Mouse (Mus musculus): ENCODE measurements around the gene Lefty1. TPM values are rescaled to one million over a fixed set of nuclear protein-coding genes. Genes with fewer than 3 reads are reported as not detected.

Lefty1 gene
- total and polyA plus RNA-seq, 2 experiments from 2014 or later: 0.29 TPM; not detected in 1

DNA sequence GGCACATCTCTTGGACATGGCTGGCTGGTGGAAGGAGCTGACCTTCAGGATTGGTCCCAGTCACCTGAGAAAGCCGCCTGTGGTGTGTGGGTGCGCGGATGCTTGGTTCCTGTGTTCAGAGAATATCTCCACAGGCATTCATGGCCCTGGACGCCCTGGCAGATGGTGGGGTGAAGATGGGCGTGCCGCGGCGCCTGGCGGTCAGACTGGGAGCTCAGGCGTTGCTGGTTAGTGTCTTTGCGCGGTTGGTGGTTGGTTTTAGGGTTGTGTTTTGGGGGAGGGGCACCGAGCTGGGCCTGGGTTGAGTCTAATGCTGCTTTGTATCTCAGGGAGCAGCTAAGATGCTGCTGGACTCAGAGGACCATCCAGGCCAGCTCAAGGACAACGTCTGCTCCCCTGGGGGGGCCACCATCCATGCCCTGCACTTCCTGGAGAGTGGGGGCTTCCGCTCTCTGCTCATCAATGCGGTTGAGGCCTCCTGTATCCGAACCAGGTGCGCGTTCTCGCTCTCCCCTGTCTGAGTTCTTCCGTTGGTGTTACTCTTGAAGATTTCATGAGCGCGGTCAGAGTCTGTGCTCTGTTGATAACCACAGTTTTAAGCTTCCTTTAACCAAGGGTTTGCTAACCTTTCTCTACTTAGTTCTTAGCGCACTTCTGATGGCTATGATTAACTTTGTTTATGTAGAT, 28.2 kb upstream of the Lefty1 start:
- no peak for TF ChIP-seq CTCF (IDR thresholded peaks at IDR 0.05; ENCODE audit: low read depth)
- H3K9ac ChIP-seq (replicated peaks; ENCODE audit: low read length): no peak overlapping the region
- no peaks in the 10 kb centered on the region for H3K9me3 ChIP-seq (ENCODE audit: low read length)
- no peaks in the 10 kb centered on the region for H3K27me3 ChIP-seq (ENCODE audit: insufficient read depth, low read length)
- H3K27ac ChIP-seq: no peak overlapping the region
- H3K4me3 ChIP-seq (ENCODE audit: low read length): no peak overlapping the region
- WGBS: 94% methylated on average over 24 of the region's 24 CpGs
- DNase-seq (ENCODE audit: low spot score) (no peak), ATAC-seq (no peak)
- H3K36me3 ChIP-seq (ENCODE audit: insufficient read depth, low read length): peaks cover 17% of the 10 kb centered on the region
- no peak overlapping the region for H3K4me2 ChIP-seq (ENCODE audit: low read depth, low read length)
- H3K4me1 ChIP-seq (ENCODE audit: insufficient read depth, low read length): peaks cover 6% of the 10 kb centered on the region; the same call in 1 of the 2 replicates

DNA sequence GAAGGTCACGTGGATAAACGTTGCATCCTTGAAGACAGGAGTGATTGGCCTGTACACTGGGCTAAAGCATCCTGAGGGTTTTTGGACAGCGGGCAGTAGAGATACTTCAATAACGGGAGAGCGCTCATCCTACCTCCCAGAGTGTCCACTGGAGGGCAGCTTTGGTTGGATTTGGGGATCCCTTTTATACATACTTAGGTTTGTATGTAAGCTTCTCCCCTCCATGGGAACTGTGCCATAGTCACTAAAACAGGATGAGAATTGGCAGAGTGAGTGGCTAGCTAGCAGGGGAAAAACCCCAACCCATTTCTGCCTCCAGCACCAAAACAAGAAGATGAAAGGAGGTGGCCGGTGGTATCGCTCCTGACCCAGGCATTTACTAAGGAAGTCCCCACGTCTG, 23.7 kb upstream of the Lefty1 start:
- DNase-seq (ENCODE audit: low spot score): peak; percentile 51

DNA sequence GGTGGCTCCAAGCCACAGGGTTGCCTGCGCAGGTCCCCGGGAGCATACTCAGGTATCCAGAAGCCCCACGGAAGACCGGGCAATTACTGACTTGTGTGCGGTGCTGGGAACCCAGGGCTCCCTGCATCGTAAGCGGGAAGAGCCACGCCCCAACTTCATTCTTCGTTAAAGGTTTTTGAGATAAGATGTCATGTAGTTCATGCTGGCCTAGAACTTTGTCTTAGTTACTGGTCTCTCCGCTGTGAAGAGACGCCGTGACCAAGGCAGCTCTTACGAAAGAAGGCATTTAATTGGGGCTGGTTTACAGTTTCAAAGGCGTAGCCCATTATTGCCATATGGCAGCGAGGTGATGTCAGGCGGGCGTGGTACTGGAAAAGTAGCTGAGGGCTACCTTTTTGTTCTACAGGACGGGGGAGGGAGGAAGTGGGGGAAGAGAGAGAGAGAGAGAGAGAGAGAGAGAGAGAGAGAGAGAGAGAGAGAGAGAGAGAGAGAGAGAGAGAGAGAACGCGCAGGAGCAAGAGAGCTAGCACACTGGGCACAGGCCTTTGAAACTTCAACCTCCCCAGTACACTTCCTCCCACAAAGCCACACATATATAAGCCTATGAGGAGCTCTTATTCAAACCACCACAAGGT, 23.1 kb upstream of the Lefty1 start:
- H3K9me3 ChIP-seq (ENCODE audit: low read length): no peaks in the 10 kb centered on the region
- TF ChIP-seq CTCF (IDR thresholded peaks at IDR 0.05; ENCODE audit: low read depth): no peak
- 67% methylated on average over 20 of the region's 20 CpGs for WGBS
- peaks cover 13% of the 10 kb centered on the region for H3K36me3 ChIP-seq (ENCODE audit: insufficient read depth, low read length)
- no peak overlapping the region for H3K27ac ChIP-seq
- H3K27me3 ChIP-seq (ENCODE audit: insufficient read depth, low read length): no peaks in the 10 kb centered on the region
- H3K9ac ChIP-seq (replicated peaks; ENCODE audit: low read length): no peak overlapping the region
- no peak overlapping the region for H3K4me2 ChIP-seq (ENCODE audit: low read depth, low read length)
- no peak for ATAC-seq
- no peaks in the 10 kb centered on the region for H3K4me1 ChIP-seq (ENCODE audit: insufficient read depth, low read length)
- no peak overlapping the region for H3K4me3 ChIP-seq (ENCODE audit: low read length)
- no peak for DNase-seq (ENCODE audit: low spot score)

More for the DNA sequence above, 23.7 kb upstream of the Lefty1 start:
- no peak overlapping the region for H3K27ac ChIP-seq
- H3K4me3 ChIP-seq (ENCODE audit: low read length): no peak overlapping the region
- 45% methylated on average over 8 of the region's 8 CpGs for WGBS
- no peaks in the 10 kb centered on the region for H3K4me1 ChIP-seq (ENCODE audit: insufficient read depth, low read length)
- no peaks in the 10 kb centered on the region for H3K27me3 ChIP-seq (ENCODE audit: insufficient read depth, low read length)
- no peak overlapping the region for H3K4me2 ChIP-seq (ENCODE audit: low read depth, low read length)
- peaks cover 17% of the 10 kb centered on the region for H3K36me3 ChIP-seq (ENCODE audit: insufficient read depth, low read length)
- ATAC-seq: 0 out of 2 replicates have a peak, but pooled peaks have one; percentile 36
- no peak overlapping the region for H3K9ac ChIP-seq (replicated peaks; ENCODE audit: low read length)
- peak; percentile 57 for TF ChIP-seq CTCF (IDR thresholded peaks at IDR 0.05; ENCODE audit: low read depth)
- H3K9me3 ChIP-seq (ENCODE audit: low read length): no peaks in the 10 kb centered on the region

DNA sequence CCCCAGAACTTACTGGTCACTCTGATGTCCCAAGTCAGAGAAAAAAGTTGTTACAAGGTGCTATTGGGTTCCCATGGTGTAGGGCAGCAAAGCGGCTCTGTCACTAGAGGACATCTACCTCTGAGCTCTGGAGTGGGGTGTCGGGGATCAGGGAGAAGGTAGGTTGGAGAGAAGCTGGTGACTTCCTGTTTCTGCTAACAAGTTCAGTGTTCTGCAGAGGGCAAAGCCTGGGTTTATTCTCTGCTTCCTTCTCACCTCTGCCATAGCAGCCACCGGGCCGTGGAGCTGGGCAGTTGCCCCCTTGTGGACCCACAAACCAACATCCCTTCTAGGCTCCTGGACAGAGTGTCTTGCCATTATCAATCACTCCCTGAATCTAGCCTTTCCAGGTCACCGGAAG, 22.0 kb upstream of the Lefty1 start:
- H3K4me3 ChIP-seq (ENCODE audit: low read length): no peak overlapping the region
- no peak overlapping the region for H3K27ac ChIP-seq
- no peaks in the 10 kb centered on the region for H3K9me3 ChIP-seq (ENCODE audit: low read length)
- H3K9ac ChIP-seq (replicated peaks; ENCODE audit: low read length): no peak overlapping the region
- H3K4me1 ChIP-seq (ENCODE audit: insufficient read depth, low read length): no peaks in the 10 kb centered on the region
- WGBS: 92% methylated on average over 5 of the region's 5 CpGs
- H3K4me2 ChIP-seq (ENCODE audit: low read depth, low read length): no peak overlapping the region
- peaks cover 5% of the 10 kb centered on the region; the same call in 1 of the 2 replicates for H3K36me3 ChIP-seq (ENCODE audit: insufficient read depth, low read length)
- no peaks in the 10 kb centered on the region for H3K27me3 ChIP-seq (ENCODE audit: insufficient read depth, low read length)
- DNase-seq (ENCODE audit: low spot score) (no peak), ATAC-seq (no peak)
- TF ChIP-seq CTCF (IDR thresholded peaks at IDR 0.05; ENCODE audit: low read depth): no peak

DNA sequence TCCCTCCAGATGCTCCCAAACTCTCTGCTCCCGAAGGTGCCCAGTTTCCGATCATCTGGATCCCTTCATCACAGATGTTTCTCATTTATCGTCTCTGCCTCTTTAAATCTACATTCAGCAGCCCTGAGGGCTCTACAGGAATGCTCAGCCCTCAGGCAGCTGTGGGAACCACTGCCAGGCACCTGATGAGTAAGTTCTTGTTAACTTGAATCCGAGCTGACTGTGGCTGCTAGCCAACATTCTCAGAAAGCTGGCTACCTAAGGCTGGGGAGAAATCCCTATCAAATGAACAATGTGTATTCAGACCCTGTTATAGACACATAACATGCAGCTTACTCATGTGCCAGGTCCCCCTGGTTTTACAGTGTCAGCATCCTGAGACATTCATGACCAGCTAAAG, 21.0 kb upstream of the Lefty1 start:
- Histone ChIP-seq H3K36me3 (ENCODE audit: insufficient read depth, low read length) (no peaks in the 10 kb centered on the region), H3K27ac (no peak overlapping the region), H3K4me3 (ENCODE audit: low read length) (no peak overlapping the region), H3K27me3 (ENCODE audit: insufficient read depth, low read length) (no peaks in the 10 kb centered on the region), H3K9me3 (ENCODE audit: low read length) (no peaks in the 10 kb centered on the region), H3K4me2 (ENCODE audit: low read depth, low read length) (no peak overlapping the region), H3K9ac (replicated peaks; ENCODE audit: low read length) (no peak overlapping the region), H3K4me1 (ENCODE audit: insufficient read depth, low read length) (no peaks in the 10 kb centered on the region)
- no peak for ATAC-seq
- DNase-seq (ENCODE audit: low spot score): no peak
- WGBS: 60% methylated on average over 4 of the region's 4 CpGs
- no peak for TF ChIP-seq CTCF (IDR thresholded peaks at IDR 0.05; ENCODE audit: low read depth)

DNA sequence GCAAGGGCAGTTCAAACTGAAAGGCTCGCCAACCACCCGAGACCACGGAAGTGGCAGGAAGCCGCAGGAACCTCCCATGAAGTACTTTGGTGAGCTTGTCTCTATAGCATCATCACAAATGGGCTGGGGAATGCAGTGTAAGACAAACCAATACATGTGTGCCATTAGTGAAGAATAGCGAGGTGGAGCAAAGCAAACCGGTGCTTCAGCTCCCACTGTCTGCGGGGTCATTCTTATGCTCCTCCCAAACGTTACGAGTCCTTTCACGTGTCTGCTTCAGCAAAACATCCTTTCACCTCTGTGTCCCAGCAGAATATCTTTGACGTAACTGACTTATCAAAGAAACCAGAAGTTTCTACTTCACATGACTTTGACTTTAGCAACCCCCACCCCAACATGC, 18.4 kb upstream of the Lefty1 start:
- ATAC-seq (no peak), DNase-seq (ENCODE audit: low spot score) (no peak)
- Histone ChIP-seq H3K36me3 (ENCODE audit: insufficient read depth, low read length) (no peaks in the 10 kb centered on the region), H3K27ac (no peak overlapping the region), H3K9ac (replicated peaks; ENCODE audit: low read length) (no peak overlapping the region), H3K27me3 (ENCODE audit: insufficient read depth, low read length) (no peaks in the 10 kb centered on the region), H3K4me1 (ENCODE audit: insufficient read depth, low read length) (no peaks in the 10 kb centered on the region), H3K9me3 (ENCODE audit: low read length) (no peaks in the 10 kb centered on the region), H3K4me3 (ENCODE audit: low read length) (no peak overlapping the region), H3K4me2 (ENCODE audit: low read depth, low read length) (no peak overlapping the region)
- WGBS: 80% methylated on average over 11 of the region's 11 CpGs
- no peak for TF ChIP-seq CTCF (IDR thresholded peaks at IDR 0.05; ENCODE audit: low read depth)

DNA sequence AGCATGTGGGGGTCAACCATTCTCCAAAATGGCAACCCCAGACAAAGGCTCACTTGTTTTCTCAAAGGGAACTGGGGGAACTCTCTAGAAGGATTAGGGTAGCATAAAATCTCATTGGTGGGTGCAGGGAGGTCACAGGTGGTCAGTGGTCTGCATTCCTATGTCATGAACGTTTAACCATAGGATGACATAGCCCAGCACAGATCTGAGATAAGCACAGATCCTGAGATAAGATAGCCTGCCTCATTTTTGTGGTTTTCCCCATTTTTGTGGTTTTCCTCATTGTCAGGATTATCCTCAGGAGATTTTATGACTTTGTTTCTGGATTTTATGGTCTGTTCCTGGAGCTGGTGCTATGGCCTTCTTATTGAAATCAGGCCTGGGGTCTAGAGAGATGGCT, 17.8 kb upstream of the Lefty1 start:
- no peak for TF ChIP-seq CTCF (IDR thresholded peaks at IDR 0.05; ENCODE audit: low read depth)
- WGBS: 72% methylated on average over 1 of the region's 1 CpGs
- H3K4me1 ChIP-seq (ENCODE audit: insufficient read depth, low read length): no peaks in the 10 kb centered on the region
- no peak overlapping the region for H3K4me2 ChIP-seq (ENCODE audit: low read depth, low read length)
- H3K4me3 ChIP-seq (ENCODE audit: low read length): no peak overlapping the region
- no peak overlapping the region for H3K9ac ChIP-seq (replicated peaks; ENCODE audit: low read length)
- H3K36me3 ChIP-seq (ENCODE audit: insufficient read depth, low read length): no peaks in the 10 kb centered on the region
- DNase-seq (ENCODE audit: low spot score): no peak
- H3K9me3 ChIP-seq (ENCODE audit: low read length): no peaks in the 10 kb centered on the region
- H3K27ac ChIP-seq: no peak overlapping the region
- no peak for ATAC-seq
- H3K27me3 ChIP-seq (ENCODE audit: insufficient read depth, low read length): no peaks in the 10 kb centered on the region
